Mouse (Mus musculus) E14TG2a.4 (cell line): Measurements from ENCODE around the gene H2al1h.

Source experiments
- CTCF ChIP-seq: conservative IDR thresholded peaks from 2 replicates; pipeline ENCODE4 v1.5.1; 2014; ENCODE audit warnings: low read length
- NANOG ChIP-seq: IDR thresholded peaks from 2 replicates; pipeline ENCODE4 v1.6.1; 2014; ENCODE audit warnings: borderline replicate concordance, low read length, mixed read lengths
- POU5F1 ChIP-seq: IDR thresholded peaks from 2 replicates; pipeline ENCODE4 v1.6.1; 2014; ENCODE audit warnings: low read length, borderline replicate concordance

- TF ChIP-seq CTCF (no peak), NANOG (no peak), POU5F1 (no peak)
Measured at GRCm38 (mm10) chrX:11273190-11273589, 48.1 kb upstream of the H2al1h start.
